Mouse (Mus musculus) left cerebral cortex, adult 8-10 months (tissue): ENCODE results near the gene Gm21704. TPM values are rescaled to one million over a fixed set of nuclear protein-coding genes. Genes with fewer than 3 reads are reported as not detected.
"Not testable (repeated sequence)": the region's sequence is repeated elsewhere in the genome, so short reads cannot be mapped to it uniquely, and the experiment has no call there.

Experiments
- DNase-seq, 2 experiments: peaks; one replicate each; pipeline ENCODE4 v3.0.0; 2022; ENCODE audit warnings: low spot score in 2 of 2
- total RNA-seq, 4 experiments: library from RNA; stranded (reverse); gene quantifications; 2 replicates each; pipeline ENCODE4 v1.2.4; 2022

Gene Gm21704
- total RNA-seq, result not detected

DNA sequence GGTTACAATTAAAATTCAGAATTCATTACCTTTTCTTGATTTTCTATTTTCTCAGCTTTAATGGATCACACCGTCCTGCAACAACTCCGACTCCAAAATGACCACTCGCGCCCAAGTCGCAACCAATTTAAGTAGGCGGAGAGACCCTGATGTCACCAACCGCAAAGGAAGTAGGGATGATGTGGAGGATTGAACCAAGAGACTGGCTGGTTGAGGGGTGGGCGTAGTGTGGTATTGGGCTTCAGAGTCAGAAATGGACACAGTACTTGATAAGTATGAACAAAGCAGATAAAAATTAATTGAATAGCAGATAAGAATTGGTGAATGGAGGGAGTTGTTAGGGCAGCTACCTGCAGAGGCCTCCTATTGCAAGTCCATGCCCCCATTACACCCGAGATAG is at the start of gene Gm21704, which contains the start of gene Gm21708:
TSS of gene Gm21704 (minus strand) at position 101 of the 400 bp plus-strand sequence.
TSS of gene Gm21708 (minus strand) at position 101 of the 400 bp plus-strand sequence.
- not testable (repeated sequence) for DNase-seq

DNA sequence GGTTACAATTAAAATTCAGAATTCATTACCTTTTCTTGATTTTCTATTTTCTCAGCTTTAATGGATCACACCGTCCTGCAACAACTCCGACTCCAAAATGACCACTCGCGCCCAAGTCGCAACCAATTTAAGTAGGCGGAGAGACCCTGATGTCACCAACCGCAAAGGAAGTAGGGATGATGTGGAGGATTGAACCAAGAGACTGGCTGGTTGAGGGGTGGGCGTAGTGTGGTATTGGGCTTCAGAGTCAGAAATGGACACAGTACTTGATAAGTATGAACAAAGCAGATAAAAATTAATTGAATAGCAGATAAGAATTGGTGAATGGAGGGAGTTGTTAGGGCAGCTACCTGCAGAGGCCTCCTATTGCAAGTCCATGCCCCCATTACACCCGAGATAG is 64.7 kb downstream of the Gm21704 start, which contains the start of gene Gm21693:
TSS of gene Gm21693 (minus strand) at position 101 of the 400 bp plus-strand sequence.
- not testable (repeated sequence) for DNase-seq

DNA sequence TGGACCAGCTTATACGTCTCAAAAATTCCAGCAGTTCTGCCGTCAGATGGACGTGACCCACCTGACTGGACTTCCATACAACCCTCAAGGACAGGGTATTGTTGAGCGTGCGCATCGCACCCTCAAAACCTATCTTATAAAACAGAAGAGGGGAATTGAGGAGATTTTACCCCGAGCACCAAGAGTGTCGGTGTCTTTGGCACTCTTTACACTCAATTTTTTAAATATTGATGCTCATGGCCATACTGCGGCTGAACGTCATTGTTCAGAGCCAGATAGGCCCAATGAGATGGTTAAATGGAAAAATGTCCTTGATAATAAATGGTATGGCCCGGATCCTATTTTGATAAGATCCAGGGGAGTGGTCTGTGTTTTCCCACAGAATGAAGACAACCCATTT is 69.3 kb downstream of the Gm21704 start:
- peak; percentile 10 to 22 for DNase-seq

Other genes with a start within 250 kb of the Gm21704 start
- gene Gm21677, start 103.7 kb downstream of the Gm21704 start, total RNA-seq, result not detected
- not detected for gene Gm21693, start 64.8 kb downstream of the Gm21704 start, total RNA-seq
- not detected for gene Gm21708, start within 50 bp of the Gm21704 start, total RNA-seq